Mouse (Mus musculus) lung, postnatal 0 days (tissue): ENCODE data around the gene Mthfd2l.

Source experiments
- CTCF ChIP-seq: IDR thresholded peaks from 2 replicates; pipeline ENCODE4 v1.5.1; 2016; ENCODE audit warnings: antibody characterized with exemption, mild to moderate bottlenecking
- EP300 ChIP-seq: IDR thresholded peaks from 2 replicates; pipeline ENCODE4 v1.6.1; 2016; ENCODE audit warnings: antibody characterized with exemption, mild to moderate bottlenecking, control low read depth

- TF ChIP-seq CTCF (no peak), EP300 (no peak)
These were observed 34.5 kb downstream of the Mthfd2l start for GRCm38 (mm10) chr5:90965386-90965785.
